11 mouse cellular contexts compared by ENCODE assay signal in the genomic region with DNA sequence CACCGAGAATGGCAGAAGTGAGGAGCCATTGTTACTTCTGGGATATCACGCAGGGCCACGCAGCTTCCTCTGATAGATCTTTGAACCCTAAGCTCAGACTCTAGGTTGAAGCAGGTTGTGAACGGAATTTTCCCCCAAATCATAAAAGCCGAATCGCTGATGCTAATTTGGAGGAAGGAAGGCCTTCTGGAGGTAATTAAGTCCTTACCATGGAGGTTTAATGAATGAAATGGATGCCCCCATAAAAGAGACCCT.
"Had no signal": no experiment of that assay in that cellular context is flagged by ENCODE, and none has a peak within 500 bp of the region (broad histone marks: within the 10 kb centered on the region; RNA-seq: fewer than 3 reads in every experiment).

No protein-coding gene starts in this region.

- DNase-seq: retina, postnatal 1 day; right cerebral cortex, adult 18-20 months; right cerebral cortex, postnatal 14 days; right cerebral cortex, postnatal 25 days; right cerebral cortex, postnatal 4 days; spleen, adult 18-20 months; thymus, adult 18-20 months; thymus, adult 2 months; thymus, postnatal 14 days; thymus, postnatal 36 days; thymus, postnatal 4 days had no signal
